Mouse (Mus musculus): Measurements from ENCODE around the gene Adat3.
"Not testable (repeated sequence)": the region's sequence is repeated elsewhere in the genome, so short reads cannot be mapped to it uniquely, and the experiment has no call there.

Gene Adat3

DNA sequence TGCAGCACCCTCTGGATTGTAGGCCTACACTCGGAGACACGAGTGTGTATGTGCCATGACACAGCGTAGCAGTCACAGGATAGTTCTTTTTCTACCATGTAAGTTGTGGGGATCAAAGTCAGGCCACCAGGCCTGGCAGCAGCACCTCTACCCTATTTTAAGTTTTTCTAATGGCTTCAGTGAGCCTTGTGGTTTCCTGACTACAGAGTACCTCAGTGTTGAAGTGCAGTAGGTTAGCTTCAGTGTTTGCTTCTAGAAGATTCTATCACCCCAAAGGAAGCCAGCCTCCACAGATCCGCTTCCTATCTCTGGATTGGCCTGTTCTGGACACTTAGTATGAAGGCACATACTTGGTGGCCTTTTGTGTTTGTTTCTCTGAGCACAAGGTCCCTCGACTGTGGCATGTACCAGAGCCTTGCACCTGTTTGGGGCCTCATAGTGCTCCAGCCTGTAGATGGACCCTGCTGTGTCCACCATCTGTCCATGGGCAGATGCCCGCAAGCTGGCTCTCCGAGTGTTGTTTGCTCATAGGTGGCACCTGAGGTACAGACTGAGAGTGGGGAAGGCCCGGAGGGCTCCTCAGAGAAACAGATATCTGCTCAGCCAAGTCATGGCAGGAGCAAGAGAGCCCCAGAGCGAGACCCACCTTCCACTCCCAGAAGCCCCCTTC is 7.6 kb downstream of the Adat3 start:
- DNase-seq (ENCODE audit: low spot score in 2 of 2): no peak

GRCm38 (mm10) chr10:80611024-80611423 is 8.3 kb downstream of the Adat3 start:
- no peak for DNase-seq (ENCODE audit: low spot score in 2 of 2)

- DNase-seq (ENCODE audit: low spot score in 2 of 2): no peak
Observed at GRCm38 (mm10) chr10:80611905-80612304, 9.2 kb downstream of the Adat3 start.

- no peak for DNase-seq (ENCODE audit: low spot score in 2 of 2)
Observed at GRCm38 (mm10) chr10:80613821-80614220, 11.1 kb downstream of the Adat3 start.

DNA sequence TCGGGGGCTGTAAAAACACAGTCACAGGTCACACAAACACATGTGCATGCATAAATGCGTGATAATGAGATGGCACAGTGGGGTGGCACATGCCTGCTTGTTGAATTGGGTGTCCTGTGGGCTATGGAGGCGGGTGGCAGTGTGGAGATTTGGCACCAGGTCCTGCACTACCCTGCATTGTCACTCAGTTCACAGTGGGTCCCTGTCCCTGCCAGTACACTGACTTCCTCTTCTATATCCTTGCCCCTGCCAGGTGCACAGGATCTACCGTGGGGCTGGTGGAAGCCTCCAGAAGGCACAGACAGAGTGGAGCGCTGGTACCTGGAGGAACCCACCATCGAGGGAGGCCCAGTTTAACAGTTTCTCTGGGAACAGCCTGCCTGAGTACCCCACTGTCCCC is 11.7 kb downstream of the Adat3 start:
- no peak for DNase-seq (ENCODE audit: low spot score in 2 of 2)

GRCm38 (mm10) chr10:80618181-80618580 is 15.5 kb downstream of the Adat3 start:
- DNase-seq (ENCODE audit: low spot score in 2 of 2): no peak

- no peak for DNase-seq (ENCODE audit: low spot score in 2 of 2)
Observed at GRCm38 (mm10) chr10:80619465-80620244, 17.0 kb downstream of the Adat3 start.

DNA sequence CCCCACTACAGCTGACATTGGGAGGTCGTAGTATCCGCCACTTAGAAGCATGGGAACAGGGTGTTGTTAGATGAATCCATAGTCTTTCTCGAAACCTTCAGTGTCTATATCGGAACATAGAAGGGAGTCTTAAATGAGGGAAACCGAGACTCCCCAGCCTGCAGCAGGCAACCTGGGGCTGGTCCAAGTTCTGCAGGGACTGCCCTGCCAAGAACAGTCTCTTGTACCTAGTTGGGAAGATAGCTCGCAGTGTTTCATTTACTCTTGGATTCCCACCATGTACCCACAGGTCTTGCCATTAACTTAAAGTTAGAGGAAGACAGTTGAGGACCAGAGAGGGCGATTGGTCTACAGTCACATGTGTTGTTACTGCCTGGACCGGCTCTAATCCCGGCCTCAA is 17.7 kb downstream of the Adat3 start:
- no peak for DNase-seq (ENCODE audit: low spot score in 2 of 2)

DNA sequence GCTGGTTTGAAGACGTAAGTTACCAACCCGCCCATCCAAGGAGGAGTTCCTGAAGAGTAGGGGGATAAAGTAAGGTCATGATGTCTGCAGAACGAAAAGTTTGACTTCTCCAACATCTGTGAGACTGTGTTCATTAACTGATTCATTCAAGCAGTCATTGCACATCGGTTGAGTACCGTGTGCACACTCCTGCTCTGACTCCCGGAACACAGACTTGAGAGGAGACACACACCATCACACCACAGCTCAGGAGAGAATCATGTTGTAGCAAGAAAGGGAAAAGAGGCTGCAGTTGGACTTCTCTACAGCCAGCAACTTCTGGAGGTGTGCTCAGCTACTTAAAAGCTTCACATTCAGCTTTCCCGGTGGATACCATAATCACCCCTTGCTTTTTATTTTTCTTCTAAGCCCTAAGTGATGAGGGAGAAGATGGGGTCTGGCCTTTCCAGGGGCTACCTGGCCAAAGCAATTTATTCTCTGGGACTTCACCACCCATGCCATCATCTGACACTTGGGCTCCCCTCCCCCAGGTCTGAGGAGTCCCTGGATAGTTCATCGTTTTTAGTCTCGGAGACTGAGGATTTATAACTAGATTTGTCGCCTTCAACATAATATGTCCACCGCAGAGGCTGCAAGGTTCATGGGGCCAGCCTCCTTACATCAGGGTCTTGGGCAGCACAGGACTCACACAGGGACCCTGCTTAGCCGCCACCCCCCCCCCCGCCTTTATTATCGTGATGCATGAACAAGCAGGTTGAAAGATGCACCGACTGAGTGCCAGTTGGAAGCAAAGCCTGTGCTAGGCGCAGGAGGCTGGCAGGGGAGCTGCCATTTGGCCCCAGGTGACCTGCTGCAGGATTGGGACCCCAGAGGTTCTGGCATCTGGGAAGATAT is 18.4 kb downstream of the Adat3 start:
- DNase-seq (ENCODE audit: low spot score in 2 of 2): no peak

GRCm38 (mm10) chr10:80621690-80621939 is 18.9 kb downstream of the Adat3 start:
- no peak for DNase-seq (ENCODE audit: low spot score in 2 of 2)

DNA sequence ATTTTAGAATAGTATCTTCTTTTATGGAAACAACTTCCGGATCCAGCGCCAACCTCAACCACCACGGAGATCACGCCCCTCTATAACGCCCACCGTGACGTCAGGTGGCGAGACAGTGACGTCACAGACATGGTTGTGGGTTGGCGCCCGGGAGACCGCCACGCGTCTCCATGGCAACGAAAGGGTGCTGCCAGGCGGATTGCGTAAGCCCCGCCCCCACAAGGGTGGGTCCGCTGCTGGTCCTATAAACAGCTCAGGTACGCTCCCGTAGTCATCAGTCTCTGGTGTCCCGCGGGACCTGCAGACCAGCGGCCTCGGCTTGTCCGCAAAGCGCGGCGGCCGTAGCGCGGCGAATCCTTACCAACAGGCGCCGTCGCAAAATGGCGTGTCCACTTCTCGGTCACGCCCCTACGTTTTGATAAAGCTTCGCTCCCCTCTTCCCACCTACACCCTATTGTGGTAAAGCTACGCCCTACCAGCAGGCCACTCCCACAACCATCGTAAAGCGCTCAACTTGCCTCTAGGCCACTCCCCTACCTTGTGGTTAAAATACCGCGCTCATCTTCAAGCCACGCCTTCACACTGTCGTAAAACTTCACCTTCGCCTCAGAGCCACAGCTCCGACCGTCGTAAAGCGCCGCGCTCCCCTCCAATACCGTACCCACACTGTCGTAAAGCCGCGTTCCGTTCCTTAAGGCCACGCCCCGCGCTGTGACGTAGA is 19.4 kb downstream of the Adat3 start:
- peak; percentile 99 for DNase-seq (ENCODE audit: low spot score in 2 of 2)

- DNase-seq (ENCODE audit: low spot score in 2 of 2): peak; percentile 43 to 44
Observed at GRCm38 (mm10) chr10:80622661-80623456, 20.2 kb downstream of the Adat3 start, which contains the start of gene Csnk1g2. Gene Csnk1g2, plus strand, starts transcription at chr10:80622838.

DNA sequence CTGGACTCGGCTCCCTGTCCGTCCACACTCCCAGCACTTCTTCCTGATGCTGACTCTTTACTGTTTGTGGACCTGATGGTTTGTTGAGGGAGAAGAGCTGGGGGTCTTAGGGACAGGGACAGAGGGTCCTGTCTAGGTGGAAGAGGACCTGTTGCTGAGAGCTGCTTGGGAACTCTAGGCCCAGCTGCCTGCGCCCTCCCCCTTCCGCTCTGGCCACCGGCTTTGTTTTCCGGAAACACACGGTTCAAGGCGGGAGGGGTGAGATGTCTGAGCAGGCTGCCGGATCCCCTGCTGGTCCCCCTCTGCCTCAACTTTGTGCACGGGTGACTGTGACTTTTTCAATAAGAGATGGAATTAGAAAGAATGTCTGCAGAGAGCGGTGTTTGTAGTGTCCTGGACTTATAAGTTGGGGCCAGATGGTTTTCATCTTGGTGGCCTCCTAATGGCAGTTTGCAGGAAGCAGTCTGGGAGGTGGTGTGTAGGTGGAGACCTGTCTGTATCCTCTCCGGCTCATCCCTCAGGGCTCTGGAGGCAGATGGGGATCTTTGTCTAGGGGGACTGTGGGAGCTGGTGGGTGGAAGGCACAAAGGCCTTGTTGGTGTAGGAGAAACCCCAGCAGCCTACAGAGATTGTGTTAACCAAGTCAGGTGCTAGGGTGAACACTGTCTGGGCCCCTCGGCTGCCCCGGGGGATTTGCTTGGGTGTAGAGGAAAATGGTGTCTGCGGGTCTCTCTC is 20.9 kb downstream of the Adat3 start:
- DNase-seq (ENCODE audit: low spot score in 2 of 2): peak in 1 of 2 experiments; percentile 42

- DNase-seq (ENCODE audit: low spot score in 2 of 2): no peak
Observed at GRCm38 (mm10) chr10:80625764-80626163, 23.1 kb downstream of the Adat3 start.

DNA sequence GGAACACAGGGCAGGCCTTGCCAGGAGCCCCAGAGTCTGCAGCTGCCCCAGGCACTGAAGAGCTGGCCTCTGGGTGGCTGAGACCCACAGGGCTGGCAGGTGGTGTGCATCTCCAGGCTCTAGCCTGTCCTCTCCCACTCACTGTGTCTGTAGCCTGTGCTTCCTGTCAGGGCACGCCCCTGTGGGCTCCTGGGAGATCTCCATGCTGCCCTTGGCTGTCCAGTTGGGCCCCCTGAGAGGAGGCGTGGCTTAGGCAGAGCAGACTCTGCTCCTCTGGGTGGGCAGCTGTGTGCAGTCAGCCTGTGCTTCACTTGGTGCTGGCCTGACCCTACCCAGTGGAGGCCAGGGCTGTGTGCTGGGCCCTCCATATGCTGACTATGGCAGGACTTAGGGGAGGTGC is 25.0 kb downstream of the Adat3 start:
- no peak for DNase-seq (ENCODE audit: low spot score in 2 of 2)

- no peak for DNase-seq (ENCODE audit: low spot score in 2 of 2)
Observed at GRCm38 (mm10) chr10:80628925-80629324, 26.2 kb downstream of the Adat3 start.

DNA sequence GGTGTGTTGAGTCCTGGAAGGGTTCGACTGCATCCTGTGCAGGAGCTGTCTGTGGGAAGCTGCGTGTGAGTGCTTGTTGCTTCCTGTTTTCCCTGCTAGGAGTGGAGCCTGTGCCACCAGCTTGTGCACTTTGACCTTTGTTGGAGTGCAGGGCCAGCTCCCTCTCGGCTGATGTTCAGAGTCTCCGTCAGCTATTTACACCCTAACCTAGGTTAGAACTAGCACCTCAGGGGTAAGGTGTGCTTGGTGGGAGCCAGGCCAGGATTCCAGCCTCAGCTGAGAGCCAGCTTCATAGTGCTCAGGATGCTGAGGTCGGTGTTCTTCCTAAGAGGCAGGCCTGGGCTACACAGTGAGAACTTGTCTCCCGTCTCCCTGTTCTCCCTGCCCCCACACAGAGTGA is 32.7 kb downstream of the Adat3 start:
- DNase-seq (ENCODE audit: low spot score in 2 of 2): no peak

DNA sequence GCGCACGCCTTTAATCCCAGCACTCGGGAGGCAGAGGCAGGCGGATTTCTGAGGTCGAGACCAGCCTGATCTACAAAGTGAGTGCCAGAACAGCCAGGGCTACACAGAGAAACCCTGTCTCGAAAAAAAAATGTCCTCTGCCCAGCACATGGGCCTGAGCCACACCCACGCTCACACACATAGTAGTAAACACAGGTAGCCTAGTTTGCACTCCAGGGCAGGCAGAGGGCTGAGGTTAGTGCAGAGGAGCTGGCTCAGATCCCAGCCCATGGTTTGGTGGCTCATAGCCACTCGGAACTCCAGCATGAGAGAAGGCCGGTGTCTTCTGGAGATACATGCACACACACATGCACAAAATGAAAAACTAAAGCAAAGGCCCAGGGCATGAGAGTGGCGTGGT is 44.3 kb downstream of the Adat3 start:
- DNase-seq (ENCODE audit: low spot score in 2 of 2): no peak

DNA sequence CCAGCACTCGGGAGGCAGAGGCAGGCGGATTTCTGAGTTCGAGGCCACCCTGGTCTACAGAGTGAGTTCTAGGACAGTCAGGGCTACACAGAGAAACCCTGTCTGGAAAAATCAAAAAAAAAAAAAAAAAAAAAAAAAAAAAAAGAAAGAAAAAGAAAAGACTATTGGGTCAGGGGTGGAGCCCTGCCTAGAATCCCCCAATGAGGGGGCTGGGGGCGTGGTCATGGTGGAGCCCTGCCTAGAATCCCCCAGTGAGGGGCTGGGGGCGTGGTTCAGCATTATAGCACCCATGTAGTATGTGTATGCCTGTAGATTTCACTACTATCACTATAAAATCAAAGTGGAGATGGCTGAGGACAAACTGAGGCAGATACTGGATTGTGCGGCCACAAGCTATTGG is 47.2 kb downstream of the Adat3 start:
- not testable (repeated sequence) for DNase-seq (ENCODE audit: low spot score in 2 of 2)

- peak in 1 of 2 experiments; percentile 60 for DNase-seq (ENCODE audit: low spot score in 2 of 2)
Observed at GRCm38 (mm10) chr10:80650392-80650791, 47.7 kb downstream of the Adat3 start.

Data from right cerebral cortex, postnatal 36 days (tissue).